In the genomic region with DNA sequence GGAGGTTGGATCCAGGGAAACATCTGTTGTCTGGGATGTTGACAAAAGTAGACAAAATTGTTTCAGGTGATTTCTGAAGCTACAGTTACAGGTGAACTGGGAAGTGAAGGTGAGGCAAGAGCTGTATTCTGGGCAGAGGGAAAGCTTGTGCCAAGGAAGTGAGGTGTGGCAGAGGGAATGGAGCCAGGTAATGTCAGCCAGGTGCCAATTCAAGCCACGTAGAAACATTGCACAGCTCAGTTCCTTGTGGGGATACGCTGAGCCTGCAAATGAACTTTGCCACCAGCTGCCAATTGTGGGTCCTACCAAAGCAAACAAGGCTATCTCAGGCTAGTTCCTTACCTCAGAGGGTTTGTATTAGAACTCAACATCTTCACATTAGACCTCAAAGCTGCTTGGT, we compare ENCODE assay signal across 14 mouse cellular contexts.
"Had no signal": no experiment of that assay in that cellular context is flagged by ENCODE, and none has a peak within 500 bp of the region (broad histone marks: within the 10 kb centered on the region; RNA-seq: fewer than 3 reads in every experiment).

No protein-coding gene starts in this region.

- H3K4me3 ChIP-seq: limb, embryonic 13.5 days; midbrain, embryonic 13.5 days; myocyte; neural tube, embryonic 15.5 days had no signal

- H3K4me1 ChIP-seq: midbrain, embryonic 13.5 days; neural tube, embryonic 15.5 days had no signal

- H3K27ac ChIP-seq: limb, embryonic 13.5 days; liver, embryonic 14.5 days; midbrain, embryonic 13.5 days; neural tube, embryonic 15.5 days had no signal

- ATAC-seq: hindbrain, embryonic 16.5 days; inflammation-experienced regulatory T-cells, adult 6 months; midbrain, embryonic 13.5 days had no signal

- H3K36me3 ChIP-seq: limb, embryonic 13.5 days; midbrain, embryonic 13.5 days; neural tube, embryonic 15.5 days had no signal

- H3K9me3 ChIP-seq: limb, embryonic 13.5 days; midbrain, embryonic 13.5 days; neural tube, embryonic 15.5 days had no signal

- H3K27me3 ChIP-seq: limb, embryonic 13.5 days; midbrain, embryonic 13.5 days; neural tube, embryonic 15.5 days had no signal

- H3K4me2 ChIP-seq: limb, embryonic 13.5 days; lung, embryonic 14.5 days; midbrain, embryonic 13.5 days; neural tube, embryonic 15.5 days had no signal

- H3K9ac ChIP-seq: limb, embryonic 13.5 days; liver, embryonic 14.5 days; lung, embryonic 14.5 days; midbrain, embryonic 13.5 days; neural tube, embryonic 15.5 days had no signal

- DNase-seq: kidney, postnatal 4 days; left cerebral cortex, postnatal 4 days; lung, embryonic 14.5 days; right cerebral cortex, adult 18-20 months; right cerebral cortex, postnatal 25 days; thymus, adult 18-20 months; thymus, postnatal 14 days had no signal
